Mouse (Mus musculus): ENCODE results near the gene Krtap31-2.

Krtap31-2 gene

DNA sequence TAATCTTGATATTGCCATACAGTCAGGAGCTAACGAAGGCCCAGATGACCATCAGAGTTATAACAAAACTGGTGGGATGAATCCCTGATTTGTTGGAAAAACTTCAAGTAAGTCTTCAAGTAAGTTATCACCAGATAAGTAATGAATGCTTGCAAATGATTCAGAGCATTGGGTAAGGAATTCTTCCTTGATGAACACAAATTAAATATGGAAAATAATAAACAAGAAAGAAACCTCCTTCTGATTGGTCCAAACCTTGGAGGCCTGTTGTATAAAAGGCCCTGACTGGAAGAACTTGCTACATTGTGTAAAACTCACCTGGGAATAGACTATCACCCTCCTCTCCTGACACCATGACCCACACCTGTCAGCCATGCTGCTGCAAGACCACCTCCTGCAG lies at the start of gene Krtap31-2:
TSS of gene Krtap31-2 (plus strand) at position 301 of the 400 bp plus-strand sequence.
- DNase-seq (ENCODE audit: low spot score in 2 of 2) = no peak

DNA sequence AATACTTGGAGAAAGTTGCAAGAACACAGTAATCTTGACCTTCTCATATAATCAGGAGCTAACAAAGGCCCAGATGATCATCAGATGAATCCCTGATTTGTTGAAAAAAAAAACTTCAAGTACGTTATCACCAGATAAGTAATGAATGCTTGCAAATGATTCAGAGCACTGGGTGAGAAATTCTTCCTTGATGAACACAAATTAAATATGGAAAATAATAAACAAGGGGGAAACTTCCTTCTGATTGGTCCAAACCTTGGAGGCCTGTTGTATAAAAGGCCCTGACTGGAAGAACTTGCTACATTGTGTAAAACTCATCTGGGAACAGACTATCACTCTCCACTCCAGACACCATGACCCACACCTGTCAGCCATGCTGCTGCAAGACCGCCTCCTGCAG lies 28.5 kb upstream of the Krtap31-2 start, which contains the start of gene Krtap31-1:
TSS of gene Krtap31-1 (plus strand) at position 301 of the 400 bp plus-strand sequence.
- DNase-seq (ENCODE audit: low spot score in 2 of 2) = no peak

DNA sequence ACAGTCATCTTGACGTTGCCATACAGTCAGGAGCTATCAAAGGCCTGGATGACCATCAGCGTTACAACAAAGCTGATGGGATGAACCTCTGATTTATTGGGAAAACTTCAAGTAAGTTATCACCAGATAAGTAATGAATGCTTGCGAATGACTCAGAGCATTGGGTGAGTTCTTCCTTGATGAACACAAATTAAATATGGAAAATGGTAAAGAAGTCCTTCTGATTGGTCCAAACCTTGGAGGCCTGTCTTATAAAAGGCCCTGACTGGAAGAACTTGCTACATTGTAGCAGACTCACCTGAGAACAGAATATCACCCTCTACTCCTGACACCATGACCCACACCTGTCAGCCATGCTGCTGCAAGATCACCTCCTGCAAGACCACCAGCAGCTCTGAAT lies 21.6 kb upstream of the Krtap31-2 start, which contains the start of gene Gm11565:
TSS of gene Gm11565 (plus strand) at position 301 of the 400 bp plus-strand sequence.
- no peak for DNase-seq (ENCODE audit: low spot score in 2 of 2)

DNA sequence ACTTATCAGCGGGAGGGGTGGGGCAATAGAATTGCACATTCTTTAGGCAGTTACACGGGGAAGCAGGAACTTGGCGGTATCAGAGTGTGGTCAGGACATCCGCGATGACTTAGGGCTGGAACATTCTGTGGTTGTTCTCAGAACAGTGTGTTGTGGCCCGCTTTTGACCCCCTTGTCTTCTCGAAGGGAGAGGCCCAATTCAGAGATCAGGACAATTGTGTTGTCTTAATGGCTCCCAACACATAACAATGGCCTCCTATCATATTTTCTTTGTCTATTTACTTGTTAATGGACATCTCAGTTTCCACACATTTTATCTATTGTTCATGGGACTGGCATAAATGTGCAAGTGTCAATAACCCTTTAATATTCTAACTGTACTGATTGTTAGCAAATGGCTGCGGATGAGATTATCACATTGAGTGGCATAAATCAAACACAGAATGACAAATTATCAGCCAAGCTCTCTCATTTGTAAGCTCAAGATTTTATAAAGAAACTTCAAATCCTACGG lies 1.7 kb downstream of the Krtap31-2 start:
- no peak for DNase-seq (ENCODE audit: low spot score in 2 of 2)

DNA sequence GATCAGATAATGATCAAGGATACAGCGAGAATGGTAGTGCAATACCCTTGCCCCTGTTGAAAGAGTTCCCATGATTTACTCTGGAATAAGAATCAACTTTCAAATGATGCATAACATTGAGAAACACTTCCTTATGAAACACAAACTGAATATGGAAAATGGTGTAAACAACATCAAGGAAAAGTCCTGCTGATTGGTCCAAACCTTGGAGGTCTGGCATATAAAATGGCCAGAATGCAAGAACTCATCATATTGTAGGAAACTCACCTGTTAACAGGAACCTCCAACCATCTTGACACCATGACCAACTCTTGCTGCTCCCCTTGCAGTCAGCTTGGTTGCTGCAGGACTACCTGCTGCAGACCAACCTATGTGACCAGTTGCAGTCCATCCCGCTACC lies 12.1 kb downstream of the Krtap31-2 start, which contains the start of gene Krtap9-5:
TSS of gene Krtap9-5 (plus strand) at position 301 of the 400 bp plus-strand sequence.
- no peak for DNase-seq (ENCODE audit: low spot score in 2 of 2)

DNA sequence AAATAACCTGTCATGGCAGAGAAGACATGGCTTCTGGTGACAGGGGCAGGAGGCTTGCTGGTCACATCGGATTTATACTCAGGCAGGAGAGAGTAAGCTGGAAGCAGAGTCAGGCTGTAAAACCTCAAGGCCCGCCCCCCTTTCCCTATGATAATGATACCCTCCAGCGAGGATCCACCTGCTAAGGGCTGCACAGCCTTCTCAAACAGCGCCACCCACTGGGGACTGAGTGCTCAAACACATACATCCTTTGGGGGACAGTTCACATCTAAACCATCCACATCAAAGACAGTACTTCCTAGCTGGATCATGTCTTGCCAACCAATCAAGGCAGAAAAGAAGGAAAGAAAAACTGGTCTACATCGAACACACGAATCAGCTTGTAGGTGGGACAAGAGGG lies 28.1 kb downstream of the Krtap31-2 start:
- no peak for DNase-seq (ENCODE audit: low spot score in 2 of 2)

DNA sequence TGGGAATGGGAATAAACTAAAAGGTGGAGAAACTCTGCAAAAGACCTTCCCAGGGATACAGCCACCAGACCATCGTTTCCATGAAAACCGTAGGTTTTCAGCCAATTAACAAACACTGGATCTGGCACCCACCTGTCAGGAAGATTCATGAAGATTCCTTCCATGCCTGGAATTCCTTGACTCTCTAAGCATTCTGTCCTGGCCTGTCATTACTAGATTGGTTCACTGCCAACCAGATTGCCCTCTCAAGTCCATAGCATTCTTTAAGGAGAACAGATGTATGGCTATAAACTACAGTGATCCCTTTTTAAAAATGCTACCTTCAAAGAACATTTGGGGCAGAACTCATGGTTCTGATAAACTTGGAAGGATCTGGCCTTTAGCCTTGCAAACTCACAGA lies 29.9 kb downstream of the Krtap31-2 start:
- no peak for DNase-seq (ENCODE audit: low spot score in 2 of 2)

DNA sequence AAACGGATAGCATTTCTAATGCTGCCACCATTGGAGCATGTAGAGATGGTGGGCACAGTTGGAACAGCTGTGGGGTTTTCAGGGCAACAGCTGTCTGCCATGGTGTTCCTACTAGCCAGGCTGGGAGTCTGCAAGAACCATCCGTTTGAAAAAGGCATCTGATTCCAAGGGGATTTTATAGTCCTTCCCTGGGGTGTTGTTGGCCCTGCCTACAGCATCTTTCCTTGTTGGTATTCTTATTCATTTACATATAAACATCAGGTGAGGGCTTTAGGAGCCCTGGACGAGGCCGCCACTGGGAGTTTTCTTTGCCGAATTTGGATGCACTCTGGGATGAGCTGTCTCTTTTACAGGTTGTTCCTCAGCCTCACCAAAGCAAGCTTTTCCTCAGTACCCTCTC lies 42.9 kb downstream of the Krtap31-2 start, which contains the start of gene Krtap29-1:
TSS of gene Krtap29-1 (minus strand) at position 101 of the 400 bp plus-strand sequence.
- no peak for DNase-seq (ENCODE audit: low spot score in 2 of 2)

DNA sequence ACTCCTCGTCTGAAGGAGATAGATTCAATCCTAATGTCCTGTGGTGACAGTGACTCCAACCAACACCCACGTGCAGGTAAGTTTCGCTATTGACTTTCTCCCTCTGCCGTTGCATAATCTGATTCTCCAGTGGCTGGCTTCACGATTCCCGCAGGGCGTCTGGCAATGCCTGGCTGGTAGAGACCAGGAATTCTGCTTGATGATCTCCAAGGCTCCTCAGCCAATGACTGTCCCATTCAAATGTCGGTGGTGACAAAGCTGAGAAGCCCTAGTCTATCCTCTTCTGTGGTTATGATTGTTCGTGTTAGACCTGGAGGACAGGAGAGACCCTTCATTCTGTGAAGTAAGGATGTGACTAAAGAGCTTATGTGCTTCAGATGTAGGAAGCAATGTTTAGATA lies 46.6 kb downstream of the Krtap31-2 start:
- no peak for DNase-seq (ENCODE audit: low spot score in 2 of 2)

DNA sequence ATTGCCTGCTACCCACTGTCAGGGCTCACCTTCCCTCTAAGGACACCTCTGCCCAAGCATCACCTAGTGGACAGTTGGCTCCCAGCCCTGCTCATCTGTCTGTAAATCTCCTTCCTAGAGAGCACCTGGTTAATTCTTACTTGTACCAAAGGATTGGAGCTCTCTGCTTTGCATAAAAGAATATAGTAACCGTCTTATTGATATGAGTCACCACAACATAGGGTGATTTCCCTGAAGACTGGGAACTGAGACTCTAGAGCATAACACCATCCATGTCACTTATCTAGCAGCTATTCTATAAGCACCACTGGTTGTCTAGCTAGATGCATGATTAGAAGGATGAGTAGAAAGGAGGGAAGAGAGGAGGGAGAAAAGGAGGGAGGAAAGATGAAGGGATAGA lies 47.4 kb downstream of the Krtap31-2 start:
- DNase-seq (ENCODE audit: low spot score in 2 of 2) = no peak

DNA sequence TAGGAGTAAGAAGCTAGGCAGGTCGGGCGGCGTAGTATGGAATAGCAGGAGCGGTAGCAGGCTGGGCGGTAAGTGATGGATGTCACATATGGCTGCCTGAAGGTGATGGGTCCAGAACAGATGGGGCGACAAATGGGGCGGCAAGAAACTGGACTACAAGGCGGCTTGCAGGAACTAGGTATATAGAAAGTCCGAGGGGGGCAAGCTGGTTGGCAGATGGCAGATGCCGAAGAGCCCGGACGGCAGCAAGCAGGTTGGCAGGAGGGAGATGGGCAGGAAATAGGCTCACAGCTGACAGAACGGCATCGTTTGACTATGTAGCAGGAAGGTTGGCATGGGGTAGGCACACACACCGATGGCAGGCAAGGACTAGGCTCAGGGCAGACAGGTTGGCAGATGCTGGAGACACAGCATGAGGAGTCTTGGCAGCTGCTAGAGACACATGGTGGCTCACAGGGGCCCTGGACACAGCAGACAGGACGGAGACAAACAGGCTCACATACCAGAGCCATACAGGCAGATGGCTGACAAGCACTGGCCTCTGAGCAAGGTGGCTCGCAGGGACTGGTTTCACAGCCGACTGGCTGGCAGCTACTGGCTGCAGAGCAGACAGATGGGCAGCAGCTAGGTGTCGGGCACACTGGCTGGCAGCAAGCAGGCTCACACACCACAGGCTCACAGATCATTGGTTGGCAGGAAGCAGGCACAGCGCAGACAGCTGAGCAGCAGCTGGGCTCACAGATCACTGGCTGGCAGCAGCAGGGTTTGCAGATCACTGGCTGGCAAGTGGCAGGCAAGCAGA lies 49.4 kb downstream of the Krtap31-2 start:
- no peak for DNase-seq (ENCODE audit: low spot score in 2 of 2)

DNA sequence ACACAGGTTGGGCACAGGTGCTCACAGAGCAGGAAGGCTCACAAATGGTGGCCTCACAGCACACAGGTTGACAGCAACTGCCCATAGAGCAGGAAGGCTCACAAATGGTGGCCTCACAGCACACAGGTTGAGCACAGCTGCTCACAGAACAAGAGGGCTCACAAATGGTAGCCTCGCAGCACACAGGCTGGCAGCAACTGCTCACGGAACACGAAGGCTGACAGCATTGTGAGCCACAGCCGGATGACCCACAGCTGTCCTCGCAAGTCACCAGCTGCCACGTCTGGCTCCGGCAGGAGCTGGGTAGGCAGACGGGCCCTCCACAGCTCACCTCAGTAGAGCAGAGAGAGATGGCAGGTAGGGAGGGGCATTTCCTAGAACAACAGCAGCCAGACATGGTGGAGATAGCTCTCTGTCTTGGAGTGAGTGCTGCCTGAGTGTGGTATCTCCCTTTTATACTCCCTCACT lies 50.1 kb downstream of the Krtap31-2 start, which contains the start of gene Krtap16-1:
TSS of gene Krtap16-1 (minus strand) at position 418 of the 468 bp plus-strand sequence.
- DNase-seq (ENCODE audit: low spot score in 2 of 2) = no peak

Data from spleen, postnatal 36 days (tissue).